Mouse (Mus musculus) adipose tissue, adult 10 weeks (tissue): ENCODE data around the gene Kbtbd7. TPM values are rescaled to one million over a fixed set of nuclear protein-coding genes. Genes with fewer than 3 reads are reported as not detected.

Experiments
- polyA plus RNA-seq: library from polyadenylated mRNA; stranded (reverse); fragments of 350-450 nt; fragmentation: Illumina TruSeq; extraction: RNeasy Lipid Tissue Mini Kit (QIAGEN cat#74804); gene quantifications from one replicate; pipeline ENCODE4 v1.2.3, GENCODE M21; 2014; ENCODE audit warnings: low read depth, low replicate concordance

The Kbtbd7 gene
- 8.9 TPM for polyA plus RNA-seq

DNA sequence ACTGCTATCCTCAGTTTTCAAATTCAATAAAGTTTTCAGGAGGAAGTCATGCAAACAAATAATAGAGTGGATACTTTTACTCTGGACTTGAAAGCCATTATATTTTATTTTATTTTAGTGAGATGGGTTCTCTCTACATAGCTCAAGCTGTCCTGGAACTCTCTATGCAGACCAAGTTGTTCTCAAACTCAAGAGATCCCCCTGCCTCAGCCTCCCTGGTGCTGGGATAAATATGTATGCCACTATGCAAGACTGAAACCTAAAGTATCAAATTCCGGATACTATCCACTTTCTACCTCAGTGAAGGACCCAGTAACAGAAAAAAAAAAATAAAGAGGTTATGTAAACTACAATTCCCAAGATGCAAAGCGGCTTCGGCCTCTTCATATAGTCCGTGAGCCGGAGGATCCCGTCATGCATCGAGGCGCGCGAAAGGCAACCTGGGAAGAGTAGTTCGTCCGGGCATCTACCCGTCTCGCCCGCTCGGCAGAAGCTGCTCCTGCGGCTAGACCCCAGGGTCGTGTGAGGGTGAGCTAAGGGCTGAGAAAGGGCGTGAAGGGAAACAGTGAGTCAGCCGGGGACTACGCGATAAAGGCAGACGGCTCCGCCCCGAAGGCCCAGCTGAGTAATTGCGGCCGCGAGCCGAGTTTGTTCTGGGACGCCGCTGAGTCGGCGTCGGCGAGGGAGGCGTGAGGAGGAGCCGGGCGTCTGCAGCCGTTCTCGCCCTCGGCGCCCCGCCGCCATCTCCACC lies at the start of gene Kbtbd7:
Gene Kbtbd7 (plus strand): TSS at position 533 of the 751 bp plus-strand sequence.

DNA sequence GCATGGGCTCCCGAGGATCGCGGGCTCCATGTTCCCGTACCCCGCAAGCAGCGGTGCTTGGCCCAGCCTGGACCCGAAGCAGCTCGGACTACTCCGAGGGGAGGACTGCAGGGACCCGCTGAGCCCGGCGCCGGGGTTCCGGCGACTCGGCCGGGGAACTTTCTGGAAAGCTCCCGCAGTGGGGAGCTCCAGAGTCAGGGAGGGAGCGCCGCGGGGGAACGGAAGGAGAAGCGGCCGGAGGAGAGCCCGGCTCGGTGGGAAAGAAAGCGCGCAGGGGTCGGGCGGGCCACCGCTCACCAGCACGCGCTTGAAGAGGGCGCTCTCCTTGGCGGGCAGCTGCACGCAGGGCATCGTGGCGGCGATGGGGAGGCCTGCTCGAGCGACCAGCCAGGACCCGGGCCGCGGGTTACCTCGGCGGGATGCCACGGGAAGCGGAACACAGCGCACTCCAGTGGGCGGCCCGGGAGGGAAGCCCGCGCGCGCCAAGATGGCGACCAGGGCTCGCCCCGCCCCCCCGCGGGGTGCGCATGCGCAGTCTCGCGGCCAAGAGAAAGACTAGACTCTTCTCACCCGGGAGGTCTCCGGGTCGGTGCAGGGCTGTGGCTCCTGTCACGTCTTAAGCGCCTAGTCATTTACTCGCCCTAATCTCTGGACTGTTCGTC lies 35.9 kb upstream of the Kbtbd7 start, which contains the start of gene Naa16:
Gene Naa16 (minus strand): TSS at position 514 of the 662 bp plus-strand sequence.

DNA sequence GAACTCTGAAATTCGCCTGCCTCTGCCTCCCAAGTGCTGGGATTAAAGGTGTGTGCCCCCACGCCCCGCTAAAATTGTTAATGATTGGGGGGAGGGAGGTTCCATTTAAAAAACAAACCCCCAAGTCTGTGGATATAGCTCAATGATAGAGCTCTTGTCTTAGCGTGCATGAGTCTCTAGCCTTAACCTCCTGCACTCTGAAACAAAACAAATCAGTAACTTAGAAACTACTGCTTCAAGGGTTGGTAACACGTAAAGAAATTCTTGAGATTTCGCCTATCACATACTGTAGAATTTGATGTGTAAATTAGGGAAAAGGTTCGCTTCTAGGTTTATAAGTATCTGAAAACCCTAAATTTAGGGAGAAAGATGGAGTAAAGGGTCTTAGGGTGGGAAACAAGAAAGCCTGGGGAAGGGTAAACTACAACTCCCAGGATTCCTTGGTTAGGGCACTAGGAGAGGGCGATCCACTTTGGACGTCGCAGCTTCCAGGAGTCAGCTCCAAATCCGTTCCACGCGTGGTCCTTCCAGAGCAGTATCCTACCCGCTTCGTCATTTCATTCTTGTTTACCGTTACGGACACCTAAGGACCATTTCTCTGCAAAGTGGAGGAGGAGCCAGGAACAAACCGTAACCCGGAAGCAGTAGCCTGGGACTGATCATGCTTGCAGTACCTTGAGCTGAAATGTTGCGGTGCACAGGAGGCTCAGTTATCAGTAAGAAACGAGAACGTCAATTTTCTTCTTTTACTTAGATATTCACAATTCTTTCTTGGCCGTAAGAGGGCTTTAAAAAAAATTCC lies 28.8 kb upstream of the Kbtbd7 start, which contains the start of gene Mtrf1:
Gene Mtrf1 (plus strand): TSS at position 452 of the 802 bp plus-strand sequence.

DNA sequence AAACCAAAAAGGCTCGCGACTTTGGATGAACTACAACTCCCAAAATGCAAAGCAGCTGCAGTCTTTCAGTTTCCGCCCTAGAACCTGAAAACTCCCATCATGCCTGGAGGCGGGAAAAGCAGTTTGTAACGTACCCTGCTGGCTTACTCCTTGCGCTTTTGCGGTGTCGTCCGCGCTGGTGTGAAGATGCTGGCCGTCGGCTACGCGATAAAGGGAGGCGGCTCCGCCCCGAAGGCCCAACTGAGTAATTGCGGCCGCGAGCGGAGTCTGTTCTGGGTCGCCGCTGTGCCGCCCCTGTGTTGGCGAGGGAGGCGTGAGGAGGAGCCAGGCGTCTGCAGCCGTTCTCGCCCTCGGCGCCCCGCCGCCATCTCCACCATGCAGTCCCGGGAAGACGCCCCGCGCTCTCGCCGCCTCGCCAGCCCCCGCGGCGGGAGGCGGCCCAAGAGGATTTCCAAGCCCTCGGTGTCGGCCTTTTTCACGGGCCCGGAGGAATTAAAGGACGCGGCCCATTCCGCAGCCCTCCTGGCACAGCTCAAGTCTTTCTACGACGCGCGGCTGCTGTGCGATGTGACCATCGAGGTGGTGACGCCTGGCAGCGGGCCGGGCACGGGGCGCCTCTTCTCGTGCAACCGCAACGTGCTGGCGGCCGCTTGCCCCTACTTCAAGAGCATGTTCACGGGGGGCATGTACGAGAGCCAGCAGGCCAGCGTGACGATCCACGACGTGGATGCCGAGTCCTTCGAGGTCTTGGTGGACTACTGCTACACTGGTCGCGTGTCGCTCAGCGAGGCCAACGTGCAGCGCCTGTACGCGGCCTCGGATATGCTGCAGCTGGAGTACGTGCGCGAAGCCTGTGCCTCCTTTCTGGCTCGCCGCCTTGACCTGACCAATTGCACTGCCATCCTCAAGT lies 25.6 kb downstream of the Kbtbd7 start, which contains the start of gene Kbtbd6:
Gene Kbtbd6 (plus strand): TSS at position 155 of the 910 bp plus-strand sequence.

Other genes starting within 250 kb of the Kbtbd7 start
- gene Zfp957, start 179.1 kb upstream of the Kbtbd7 start, polyA plus RNA-seq = not detected
- gene Rgcc, start 124.9 kb upstream of the Kbtbd7 start, polyA plus RNA-seq = 184 TPM
- gene Naa16, start 35.7 kb upstream of the Kbtbd7 start, polyA plus RNA-seq = 10.8 TPM
- gene Mtrf1, start 28.7 kb upstream of the Kbtbd7 start, polyA plus RNA-seq = 8.0 TPM
- gene Kbtbd6, start 25.3 kb downstream of the Kbtbd7 start, polyA plus RNA-seq = 0.87 TPM
- gene Elf1, start 54.7 kb downstream of the Kbtbd7 start, polyA plus RNA-seq = 24.8 TPM
- 29.6 TPM for gene Wbp4, start 55.0 kb downstream of the Kbtbd7 start, polyA plus RNA-seq
- gene Sugt1, start 161.2 kb downstream of the Kbtbd7 start, polyA plus RNA-seq = 58.8 TPM
- gene Cnmd, start 235.7 kb downstream of the Kbtbd7 start, polyA plus RNA-seq = 7.5 TPM